Mouse (Mus musculus): ENCODE measurements around the gene Prr36. TPM values are rescaled to one million over a fixed set of nuclear protein-coding genes. Genes with fewer than 3 reads are reported as not detected.

The Prr36 gene
- total RNA-seq, 2 experiments from 2014 or later: 0.16 to 0.21 TPM

GRCm38 (mm10) chr8:4201321-4201720 lies 15.9 kb downstream of the Prr36 start:
- no peak for DNase-seq

GRCm38 (mm10) chr8:4193588-4193894 lies 23.7 kb downstream of the Prr36 start:
- no peak for DNase-seq

GRCm38 (mm10) chr8:4192807-4193587 lies 24.3 kb downstream of the Prr36 start:
- DNase-seq: peak; percentile 91

GRCm38 (mm10) chr8:4192305-4192704 lies 25.0 kb downstream of the Prr36 start:
- DNase-seq: no peak

GRCm38 (mm10) chr8:4189031-4189722 lies 28.1 kb downstream of the Prr36 start:
- no peak for DNase-seq

GRCm38 (mm10) chr8:4188605-4189004 lies 28.7 kb downstream of the Prr36 start:
- no peak for DNase-seq

- DNase-seq: no peak
Observed at GRCm38 (mm10) chr8:4186151-4186550, 31.1 kb downstream of the Prr36 start.

- DNase-seq: no peak
Observed at GRCm38 (mm10) chr8:4183409-4183808, 33.9 kb downstream of the Prr36 start.

GRCm38 (mm10) chr8:4174018-4174417 lies 43.2 kb downstream of the Prr36 start:
- no peak for DNase-seq

- no peak for DNase-seq
Observed at GRCm38 (mm10) chr8:4172486-4172885, 44.8 kb downstream of the Prr36 start.

- no peak for DNase-seq
Observed at GRCm38 (mm10) chr8:4167918-4168317, 49.3 kb downstream of the Prr36 start.

GRCm38 (mm10) chr8:4166881-4167525 lies 50.3 kb downstream of the Prr36 start:
- DNase-seq: no peak

- DNase-seq: peak; percentile 95
Observed at GRCm38 (mm10) chr8:4165852-4166751, 51.2 kb downstream of the Prr36 start, which contains the start of gene Evi5l. Evi5l (plus strand) TSS chr8:4166567.

- DNase-seq: no peak
Observed at GRCm38 (mm10) chr8:4165176-4165851, 51.9 kb downstream of the Prr36 start.

GRCm38 (mm10) chr8:4162786-4163185 lies 54.5 kb downstream of the Prr36 start:
- DNase-seq: no peak

Other genes starting within 250 kb of the Prr36 start
- gene Cd209f, start 111.6 kb downstream of the Prr36 start, total RNA-seq (2021): 1 to 10 TPM; 1.7 to 3.4 TPM
- gene Cd209g, start 83.4 kb downstream of the Prr36 start, total RNA-seq (2021): under 1 TPM; 0.31 to 0.45 TPM
- 10 to 100 TPM; 15.5 to 20.5 TPM for gene Evi5l, start 50.9 kb downstream of the Prr36 start, total RNA-seq (2021)
- under 1 TPM in 1 of 2 experiments, not detected in 1; 0.29 TPM for gene Lrrc8e, start 9.4 kb upstream of the Prr36 start, total RNA-seq (2021)
- 10 to 100 TPM; 61.4 to 65.5 TPM for gene Map2k7, start 21.3 kb upstream of the Prr36 start, total RNA-seq (2021)
- gene Gm49320, start 21.4 kb upstream of the Prr36 start, total RNA-seq (2021): under 1 TPM; 0.14 to 0.31 TPM
- gene Tgfbr3l, start 30.8 kb upstream of the Prr36 start, total RNA-seq (2021): 1 to 10 TPM; 2.8 to 5.1 TPM
- gene Snapc2, start 35.6 kb upstream of the Prr36 start, total RNA-seq (2021): 10 to 100 TPM; 13.0 to 15.4 TPM
- 1 to 10 TPM; 3.8 to 4.5 TPM for gene Ctxn1, start 41.8 kb upstream of the Prr36 start, total RNA-seq (2021)
- gene Timm44, start 58.5 kb upstream of the Prr36 start, total RNA-seq (2021): 10 to 100 TPM; 72.4 to 74.5 TPM
- 1 to 10 TPM; 8.0 to 8.3 TPM for gene Ccl25, start 107.8 kb upstream of the Prr36 start, total RNA-seq (2021)
- gene Elavl1, start 108.0 kb upstream of the Prr36 start, total RNA-seq (2021): 10 to 100 TPM; 50.1 to 55.0 TPM

Data from gastrocnemius, postnatal 10 days (tissue).